Mouse (Mus musculus): ENCODE data around the gene Litaf. TPM values are rescaled to one million over a fixed set of nuclear protein-coding genes. Genes with fewer than 3 reads are reported as not detected.
A peak's percentile ranks its signal among the peaks of the same experiment; 100 is the strongest.
"Not testable (repeated sequence)": the region's sequence is repeated elsewhere in the genome, so short reads cannot be mapped to it uniquely, and the experiment has no call there.

The Litaf gene
- polyA plus RNA-seq, 1 experiment: 103 TPM

DNA sequence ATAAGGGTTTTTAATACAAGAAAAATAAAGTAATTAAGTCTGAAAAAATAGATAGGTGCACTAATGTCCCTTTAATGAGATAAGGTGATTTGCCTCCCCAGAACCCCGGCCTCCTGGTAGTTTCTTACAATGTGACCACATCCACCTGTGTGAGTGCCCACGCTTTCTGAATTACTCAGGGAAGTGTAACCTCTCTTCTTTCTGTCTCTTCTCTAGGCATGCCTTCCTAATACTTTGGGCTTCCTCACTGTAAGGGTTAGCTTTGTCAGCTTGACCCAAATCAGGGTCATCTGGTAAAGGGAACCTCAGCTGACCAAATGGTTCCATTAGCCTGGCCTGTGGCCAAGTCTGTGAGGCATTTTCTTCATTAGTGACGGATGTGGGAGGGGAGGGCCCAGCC lies 51.5 kb downstream of the Litaf start:
- TF ChIP-seq POLR2AphosphoS2 (IDR thresholded peaks at IDR 0.05; ENCODE audit: insufficient read length, low read depth): no peak
- no peak for TF ChIP-seq MYOG (IDR thresholded peaks at IDR 0.05; ENCODE audit: control insufficient read depth in 1 of 3, insufficient read depth in 1 of 3, insufficient read length in 2 of 3, low read depth in 2 of 3)
- no peak for TF ChIP-seq TCF12 (IDR thresholded peaks at IDR 0.05; ENCODE audit: insufficient read depth, poor library complexity, severe bottlenecking)
- no peak for TF ChIP-seq USF1 (IDR thresholded peaks at IDR 0.05; ENCODE audit: low read depth)
- no peak for TF ChIP-seq MYOD1 (IDR thresholded peaks at IDR 0.05; ENCODE audit: control insufficient read depth in 1 of 3, insufficient read length in 2 of 3, low read depth in 2 of 3)
- TF ChIP-seq REST (IDR thresholded peaks at IDR 0.05; ENCODE audit: insufficient read depth, insufficient read length): no peak
- TF ChIP-seq E2F4 (IDR thresholded peaks at IDR 0.05; ENCODE audit: insufficient read depth): no peak
- no peak for TF ChIP-seq SRF (IDR thresholded peaks at IDR 0.05; ENCODE audit: control insufficient read depth, insufficient read length, low read depth)
- no peak for TF ChIP-seq CEBPB (IDR thresholded peaks at IDR 0.05; ENCODE audit: insufficient read depth, poor library complexity, severe bottlenecking)
- no peak overlapping the region for H3ac ChIP-seq (ENCODE audit: control insufficient read depth, insufficient read length)
- no peaks in the 10 kb centered on the region for H3K36me3 ChIP-seq (ENCODE audit: control insufficient read depth, insufficient read depth)
- no peak overlapping the region for H3K4me3 ChIP-seq
- no peak overlapping the region for H3K4me2 ChIP-seq (ENCODE audit: low read depth)
- no peaks in the 10 kb centered on the region for H3K79me2 ChIP-seq (ENCODE audit: control insufficient read depth, insufficient read depth)
- H3K27me3 ChIP-seq (ENCODE audit: control insufficient read depth, insufficient read depth, insufficient read length): no peaks in the 10 kb centered on the region

DNA sequence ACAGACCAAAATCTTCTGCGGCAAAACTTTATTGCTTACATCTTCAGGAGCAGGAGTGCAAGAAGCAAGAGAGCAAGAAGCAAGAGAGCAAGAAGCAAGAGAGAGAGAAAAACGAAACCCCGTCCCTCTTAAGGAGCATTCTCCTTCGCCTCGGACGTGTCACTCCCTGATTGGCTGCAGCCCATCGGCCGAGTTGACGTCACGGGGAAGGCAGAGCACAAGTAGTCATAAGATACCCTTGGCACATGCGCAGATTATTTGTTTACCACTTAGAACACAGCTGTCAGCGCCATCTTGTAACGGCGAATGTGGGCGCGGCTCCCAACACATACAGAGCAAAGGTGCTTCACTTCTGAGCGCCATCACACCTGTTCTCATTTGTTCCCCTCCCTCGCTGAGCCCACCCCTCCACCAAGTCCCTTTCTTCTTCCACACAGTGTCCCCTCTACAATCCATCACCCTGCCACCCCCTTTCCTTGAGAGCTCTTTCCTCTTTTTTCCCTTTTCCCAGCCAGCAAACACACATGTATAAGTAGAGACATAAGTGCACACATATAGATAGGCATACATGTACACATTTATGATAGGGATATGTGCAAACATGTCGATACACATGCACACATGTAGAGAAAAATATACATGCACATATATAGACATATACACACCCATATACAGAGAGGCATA lies 52.4 kb downstream of the Litaf start:
- not testable (repeated sequence) for H3K27me3 ChIP-seq (ENCODE audit: control insufficient read depth, insufficient read depth, insufficient read length); H3K79me2 ChIP-seq (ENCODE audit: control insufficient read depth, insufficient read depth); H3K36me3 ChIP-seq (ENCODE audit: control insufficient read depth, insufficient read depth); H3K4me3 ChIP-seq; H3K4me2 ChIP-seq (ENCODE audit: low read depth); H3ac ChIP-seq (ENCODE audit: control insufficient read depth, insufficient read length)

DNA sequence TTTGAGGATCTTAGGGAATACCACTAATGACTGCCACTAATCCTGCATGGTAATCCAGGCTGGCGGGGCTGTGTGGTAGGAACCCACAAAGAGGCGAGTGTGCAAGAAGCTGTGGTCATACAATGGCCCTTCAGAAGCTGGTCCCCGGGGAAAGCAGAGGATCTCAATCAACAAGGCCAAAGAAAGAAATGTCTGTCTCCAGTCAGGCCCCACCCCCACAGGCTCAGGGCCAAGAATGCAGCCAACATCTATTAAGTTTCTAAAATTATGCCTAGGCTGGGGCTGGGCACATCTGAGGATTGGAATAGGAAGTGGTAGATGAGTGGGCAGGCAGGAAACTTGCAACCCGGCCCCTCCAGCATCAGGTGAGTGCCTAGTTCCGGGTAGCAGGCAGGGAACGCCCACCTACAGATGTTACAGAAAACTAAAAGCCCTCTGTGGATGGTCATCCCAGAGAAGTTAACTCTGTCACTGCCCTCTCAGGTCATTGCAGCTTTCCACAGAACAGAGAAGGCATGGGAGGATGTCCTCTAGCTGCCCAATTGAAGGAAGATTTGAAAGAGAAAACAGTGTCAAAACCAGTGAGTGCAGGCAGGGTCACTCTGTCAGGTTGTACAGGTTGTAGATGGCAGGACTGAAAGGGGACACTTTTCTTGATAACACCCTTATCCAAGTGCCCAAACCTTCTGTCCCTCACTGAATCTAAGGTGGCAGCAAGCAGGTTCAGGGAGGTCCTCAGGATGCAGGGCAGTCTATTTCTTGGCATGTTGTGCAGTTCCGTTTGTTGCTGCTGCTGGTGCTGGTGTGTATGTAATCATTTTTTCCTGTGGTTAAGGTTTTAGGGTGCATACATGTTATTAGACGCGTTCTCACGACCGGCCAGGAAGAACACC lies 53.1 kb downstream of the Litaf start:
- no peak overlapping the region for H3ac ChIP-seq (ENCODE audit: control insufficient read depth, insufficient read length)

DNA sequence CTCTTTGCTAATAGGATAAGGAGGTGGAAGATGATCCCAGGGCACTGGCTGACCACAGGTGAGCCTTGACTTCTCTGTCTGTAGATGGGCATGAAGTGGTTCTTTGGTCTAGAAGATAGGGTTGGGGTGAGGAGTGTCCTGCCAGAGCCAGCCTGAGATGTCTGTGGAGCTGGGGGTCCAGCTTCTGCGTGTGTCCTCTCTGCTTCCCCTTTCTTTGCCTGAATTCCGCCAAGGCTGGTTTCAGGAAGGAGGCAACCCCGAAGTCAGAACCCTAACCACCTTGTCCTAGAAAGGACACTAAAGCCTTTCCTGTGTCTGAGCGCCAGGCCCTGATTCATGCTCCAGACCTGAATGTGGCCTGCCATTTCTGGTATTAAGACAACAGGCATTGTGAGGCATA lies 54.0 kb downstream of the Litaf start:
- Histone ChIP-seq H3ac (ENCODE audit: control insufficient read depth, insufficient read length) (no peak overlapping the region), H3K4me3 (no peak overlapping the region), H3K27me3 (ENCODE audit: control insufficient read depth, insufficient read depth, insufficient read length) (no peaks in the 10 kb centered on the region), H3K79me2 (ENCODE audit: control insufficient read depth, insufficient read depth) (no peaks in the 10 kb centered on the region), H3K4me2 (ENCODE audit: low read depth) (peak overlapping the region; percentile 49), H3K36me3 (ENCODE audit: control insufficient read depth, insufficient read depth) (no peaks in the 10 kb centered on the region)
- TF ChIP-seq E2F4 (IDR thresholded peaks at IDR 0.05; ENCODE audit: insufficient read depth) (no peak), MAX (IDR thresholded peaks at IDR 0.05; ENCODE audit: low read depth) (no peak), CEBPB (IDR thresholded peaks at IDR 0.05; ENCODE audit: insufficient read depth, poor library complexity, severe bottlenecking) (no peak), REST (IDR thresholded peaks at IDR 0.05; ENCODE audit: insufficient read depth, insufficient read length) (no peak), POLR2A (IDR thresholded peaks at IDR 0.05; ENCODE audit: insufficient read length, low read depth) (no peak), USF1 (IDR thresholded peaks at IDR 0.05; ENCODE audit: low read depth) (no peak), MYOD1 (IDR thresholded peaks at IDR 0.05; ENCODE audit: control insufficient read depth in 1 of 3, insufficient read length in 2 of 3, low read depth in 2 of 3) (no peak), SRF (IDR thresholded peaks at IDR 0.05; ENCODE audit: control insufficient read depth, insufficient read length, low read depth) (no peak), MYOG (IDR thresholded peaks at IDR 0.05; ENCODE audit: control insufficient read depth in 1 of 3, insufficient read depth in 1 of 3, insufficient read length in 2 of 3, low read depth in 2 of 3) (no peak), TCF12 (IDR thresholded peaks at IDR 0.05; ENCODE audit: insufficient read depth, poor library complexity, severe bottlenecking) (no peak), TCF3 (IDR thresholded peaks at IDR 0.05; ENCODE audit: insufficient read length, low read depth) (no peak), POLR2AphosphoS2 (IDR thresholded peaks at IDR 0.05; ENCODE audit: insufficient read length, low read depth) (no peak)

More for the DNA sequence above, 53.1 kb downstream of the Litaf start:
- Histone ChIP-seq H3K79me2 (ENCODE audit: control insufficient read depth, insufficient read depth) (no peaks in the 10 kb centered on the region), H3K4me3 (no peak overlapping the region), H3K36me3 (ENCODE audit: control insufficient read depth, insufficient read depth) (no peaks in the 10 kb centered on the region), H3K27me3 (ENCODE audit: control insufficient read depth, insufficient read depth, insufficient read length) (no peaks in the 10 kb centered on the region), H3K4me2 (ENCODE audit: low read depth) (peak overlapping the region; percentile 49)
- TF ChIP-seq MYOG (IDR thresholded peaks at IDR 0.05; ENCODE audit: control insufficient read depth in 1 of 3, insufficient read depth in 1 of 3, insufficient read length in 2 of 3, low read depth in 2 of 3) (peak in 1 of 3 experiments; percentile 26), CEBPB (IDR thresholded peaks at IDR 0.05; ENCODE audit: insufficient read depth, poor library complexity, severe bottlenecking) (no peak)

DNA sequence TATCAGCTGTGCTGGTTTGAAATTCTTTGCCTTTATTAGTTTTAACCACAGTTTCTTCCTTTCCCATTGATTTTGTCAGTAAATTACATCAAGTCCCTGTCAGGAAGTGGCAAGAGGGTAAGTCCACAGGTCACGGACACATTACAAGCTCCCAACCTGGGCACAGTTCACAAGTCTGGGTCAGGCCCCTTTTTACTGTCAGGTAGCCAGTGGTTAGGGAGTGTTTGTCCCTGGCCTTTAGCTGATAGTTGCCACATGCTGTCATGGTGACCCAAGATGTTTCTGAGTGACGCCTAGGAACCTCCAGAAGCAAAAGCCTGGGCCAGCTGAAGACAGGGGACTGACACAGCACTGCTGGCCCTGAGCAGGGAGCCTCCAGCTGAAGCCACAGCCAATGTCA lies 54.8 kb downstream of the Litaf start:
- Histone ChIP-seq H3K4me3 (no peak overlapping the region), H3K36me3 (ENCODE audit: control insufficient read depth, insufficient read depth) (no peaks in the 10 kb centered on the region), H3K79me2 (ENCODE audit: control insufficient read depth, insufficient read depth) (no peaks in the 10 kb centered on the region), H3ac (ENCODE audit: control insufficient read depth, insufficient read length) (no peak overlapping the region), H3K4me2 (ENCODE audit: low read depth) (no peak overlapping the region), H3K27me3 (ENCODE audit: control insufficient read depth, insufficient read depth, insufficient read length) (no peaks in the 10 kb centered on the region)
- no peak for TF ChIP-seq MYOG (IDR thresholded peaks at IDR 0.05; ENCODE audit: control insufficient read depth in 1 of 3, insufficient read depth in 1 of 3, insufficient read length in 2 of 3, low read depth in 2 of 3)
- TF ChIP-seq TCF3 (IDR thresholded peaks at IDR 0.05; ENCODE audit: insufficient read length, low read depth): no peak
- no peak for TF ChIP-seq CEBPB (IDR thresholded peaks at IDR 0.05; ENCODE audit: insufficient read depth, poor library complexity, severe bottlenecking)
- no peak for TF ChIP-seq MAX (IDR thresholded peaks at IDR 0.05; ENCODE audit: low read depth)
- TF ChIP-seq POLR2A (IDR thresholded peaks at IDR 0.05; ENCODE audit: insufficient read length, low read depth): no peak
- no peak for TF ChIP-seq USF1 (IDR thresholded peaks at IDR 0.05; ENCODE audit: low read depth)
- no peak for TF ChIP-seq MYOD1 (IDR thresholded peaks at IDR 0.05; ENCODE audit: control insufficient read depth in 1 of 3, insufficient read length in 2 of 3, low read depth in 2 of 3)
- TF ChIP-seq REST (IDR thresholded peaks at IDR 0.05; ENCODE audit: insufficient read depth, insufficient read length): no peak
- TF ChIP-seq TCF12 (IDR thresholded peaks at IDR 0.05; ENCODE audit: insufficient read depth, poor library complexity, severe bottlenecking): no peak
- no peak for TF ChIP-seq POLR2AphosphoS2 (IDR thresholded peaks at IDR 0.05; ENCODE audit: insufficient read length, low read depth)
- no peak for TF ChIP-seq E2F4 (IDR thresholded peaks at IDR 0.05; ENCODE audit: insufficient read depth)
- no peak for TF ChIP-seq SRF (IDR thresholded peaks at IDR 0.05; ENCODE audit: control insufficient read depth, insufficient read length, low read depth)
